Mouse (Mus musculus) lung, postnatal 0 days (tissue): Measurements from ENCODE around the gene Zfp493.

ENCODE experiments used
- CTCF ChIP-seq: IDR thresholded peaks from 2 replicates; pipeline ENCODE4 v1.5.1; 2016; ENCODE audit warnings: antibody characterized with exemption, mild to moderate bottlenecking
- EP300 ChIP-seq: IDR thresholded peaks from 2 replicates; pipeline ENCODE4 v1.6.1; 2016; ENCODE audit warnings: antibody characterized with exemption, mild to moderate bottlenecking, control low read depth

- TF ChIP-seq EP300 (no peak), CTCF (no peak)
Observed at GRCm38 (mm10) chr13:67791921-67792455, 12.5 kb downstream of the Zfp493 start.
